Mouse (Mus musculus) liver (tissue): ENCODE data around the gene Vamp2.

Experiments used
- DNase-seq: peaks from one replicate; pipeline ENCODE4 v3.0.0-alpha.2; 2020; ENCODE audit warnings: mixed read lengths

Vamp2 gene

DNA sequence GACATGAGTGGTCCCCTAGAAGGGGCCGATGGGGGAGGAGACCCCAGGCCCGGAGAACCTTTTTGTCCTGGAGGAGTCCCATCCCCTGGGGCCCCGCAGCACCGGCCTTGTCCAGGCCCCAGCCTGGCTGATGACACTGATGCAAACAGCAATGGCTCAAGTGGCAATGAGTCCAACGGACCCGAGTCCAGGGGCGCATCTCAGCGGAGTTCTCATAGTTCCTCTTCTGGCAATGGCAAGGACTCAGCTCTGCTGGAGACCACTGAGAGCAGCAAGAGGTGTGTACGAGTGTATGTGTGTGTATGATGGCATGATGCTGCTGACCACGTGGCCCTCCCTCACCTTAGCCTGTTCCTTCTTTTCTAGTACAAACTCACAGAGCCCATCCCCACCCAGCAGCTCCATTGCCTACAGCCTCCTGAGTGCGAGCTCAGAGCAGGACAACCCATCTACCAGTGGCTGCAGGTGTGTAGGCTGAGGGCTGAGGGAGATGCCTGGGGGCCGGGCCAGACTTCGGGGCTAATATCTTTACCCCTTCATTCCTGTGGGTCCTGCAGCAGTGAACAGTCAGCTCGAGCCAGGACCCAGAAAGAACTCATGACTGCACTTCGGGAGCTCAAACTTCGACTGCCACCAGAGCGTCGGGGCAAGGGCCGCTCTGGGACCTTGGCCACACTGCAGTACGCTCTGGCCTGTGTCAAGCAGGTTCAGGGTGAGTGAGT is 12.5 kb downstream of the Vamp2 start:
- no peak for DNase-seq

GRCm38 (mm10) chr11:69101604-69102402 is 13.5 kb downstream of the Vamp2 start:
- no peak for DNase-seq

DNA sequence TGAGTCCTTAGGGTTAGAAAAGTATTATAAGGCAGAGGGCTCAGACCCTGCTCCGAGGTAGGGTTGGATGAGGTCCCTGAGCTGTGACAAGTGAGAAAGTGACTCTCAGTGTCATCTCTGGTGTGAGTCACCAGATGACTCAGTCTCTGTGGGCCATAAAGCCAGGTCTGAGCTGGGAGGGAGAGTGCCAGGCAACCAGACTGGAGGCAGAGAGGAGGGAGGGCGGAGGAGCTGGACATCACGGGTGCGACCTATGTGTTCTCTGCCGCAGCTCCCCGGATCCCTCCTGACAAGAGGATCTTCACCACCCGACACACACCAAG is 14.1 kb downstream of the Vamp2 start:
- DNase-seq, result no peak

DNA sequence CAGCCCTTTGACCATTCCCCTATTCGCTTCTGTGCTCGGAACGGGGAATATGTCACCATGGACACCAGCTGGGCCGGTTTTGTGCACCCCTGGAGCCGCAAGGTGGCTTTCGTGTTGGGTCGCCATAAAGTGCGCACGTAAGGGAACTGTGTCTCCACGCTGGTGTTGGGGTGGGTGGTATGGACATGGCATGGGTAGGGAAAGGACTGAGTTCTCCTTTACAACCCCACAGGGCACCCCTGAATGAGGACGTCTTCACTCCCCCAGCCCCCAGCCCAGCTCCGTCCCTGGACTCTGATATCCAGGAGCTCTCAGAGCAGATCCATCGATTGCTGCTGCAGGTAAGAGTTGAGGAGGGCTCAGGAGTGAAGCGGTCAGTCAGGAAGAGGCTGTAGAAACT is 14.8 kb downstream of the Vamp2 start:
- no peak for DNase-seq

GRCm38 (mm10) chr11:69103531-69104435 is 15.5 kb downstream of the Vamp2 start:
- no peak for DNase-seq

DNA sequence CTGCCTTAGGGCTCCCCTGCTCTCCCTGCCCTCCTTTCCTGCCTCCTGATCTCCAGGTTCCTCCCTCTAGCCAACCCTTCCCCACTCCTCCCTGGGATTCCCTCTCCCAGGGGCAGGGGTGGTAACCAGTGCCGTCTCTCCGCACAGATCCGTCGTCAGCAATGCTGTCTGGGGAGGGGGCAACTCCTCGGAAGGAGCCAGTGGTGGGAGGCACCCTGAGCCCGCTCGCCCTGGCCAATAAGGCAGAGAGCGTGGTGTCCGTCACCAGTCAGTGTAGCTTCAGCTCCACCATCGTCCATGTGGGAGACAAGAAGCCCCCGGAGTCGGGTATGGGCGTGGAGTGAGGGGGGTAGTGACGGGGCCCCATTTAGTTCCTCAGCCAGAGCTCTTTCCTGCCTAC is 16.2 kb downstream of the Vamp2 start:
- no peak for DNase-seq

- DNase-seq, result no peak
Measured at GRCm38 (mm10) chr11:69105227-69105626, 16.9 kb downstream of the Vamp2 start.

GRCm38 (mm10) chr11:69105796-69106195 is 17.5 kb downstream of the Vamp2 start:
- no peak for DNase-seq

DNA sequence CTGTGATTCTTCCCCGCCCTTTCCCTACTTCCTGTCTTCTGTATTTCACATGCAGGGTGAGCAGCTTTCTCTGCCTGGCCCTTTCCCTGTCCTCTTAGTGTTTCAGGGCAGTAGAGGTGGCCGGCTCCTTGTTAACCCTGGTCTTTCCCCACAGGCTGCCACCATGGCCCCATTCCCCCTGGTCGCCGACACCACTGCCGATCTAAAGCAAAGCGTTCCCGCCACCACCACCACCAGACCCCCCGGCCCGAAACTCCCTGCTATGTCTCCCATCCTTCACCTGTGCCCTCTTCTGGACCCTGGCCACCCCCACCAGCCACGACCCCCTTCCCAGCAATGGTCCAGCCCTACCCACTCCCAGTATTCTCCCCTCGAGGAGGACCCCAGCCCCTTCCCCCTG is 18.0 kb downstream of the Vamp2 start:
- DNase-seq, result no peak

GRCm38 (mm10) chr11:69106842-69107241 is 18.6 kb downstream of the Vamp2 start:
- DNase-seq, result no peak

DNA sequence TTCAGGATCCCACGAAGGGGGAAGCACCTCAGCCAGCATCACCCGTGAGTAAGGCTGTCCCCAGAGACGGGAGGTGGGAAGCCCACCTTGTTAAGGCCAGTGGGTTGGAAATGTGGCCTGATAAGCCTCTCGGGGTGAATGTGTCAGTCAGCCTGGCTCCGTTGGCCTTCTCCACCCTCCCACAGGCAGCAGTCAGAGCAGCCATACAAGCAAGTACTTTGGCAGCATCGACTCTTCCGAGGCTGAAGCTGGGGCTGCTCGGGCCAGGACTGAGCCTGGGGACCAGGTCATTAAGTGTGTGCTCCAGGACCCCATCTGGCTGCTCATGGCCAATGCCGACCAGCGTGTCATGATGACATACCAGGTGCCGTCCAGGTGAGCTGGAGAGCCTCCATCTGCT is 19.4 kb downstream of the Vamp2 start:
- no peak for DNase-seq

GRCm38 (mm10) chr11:69108223-69108622 is 19.9 kb downstream of the Vamp2 start:
- no peak for DNase-seq

- no peak for DNase-seq
Measured at GRCm38 (mm10) chr11:69109032-69109900, 21.0 kb downstream of the Vamp2 start.

- DNase-seq, result peak; percentile 94
Measured at GRCm38 (mm10) chr11:69110319-69111046, 22.2 kb downstream of the Vamp2 start.

DNA sequence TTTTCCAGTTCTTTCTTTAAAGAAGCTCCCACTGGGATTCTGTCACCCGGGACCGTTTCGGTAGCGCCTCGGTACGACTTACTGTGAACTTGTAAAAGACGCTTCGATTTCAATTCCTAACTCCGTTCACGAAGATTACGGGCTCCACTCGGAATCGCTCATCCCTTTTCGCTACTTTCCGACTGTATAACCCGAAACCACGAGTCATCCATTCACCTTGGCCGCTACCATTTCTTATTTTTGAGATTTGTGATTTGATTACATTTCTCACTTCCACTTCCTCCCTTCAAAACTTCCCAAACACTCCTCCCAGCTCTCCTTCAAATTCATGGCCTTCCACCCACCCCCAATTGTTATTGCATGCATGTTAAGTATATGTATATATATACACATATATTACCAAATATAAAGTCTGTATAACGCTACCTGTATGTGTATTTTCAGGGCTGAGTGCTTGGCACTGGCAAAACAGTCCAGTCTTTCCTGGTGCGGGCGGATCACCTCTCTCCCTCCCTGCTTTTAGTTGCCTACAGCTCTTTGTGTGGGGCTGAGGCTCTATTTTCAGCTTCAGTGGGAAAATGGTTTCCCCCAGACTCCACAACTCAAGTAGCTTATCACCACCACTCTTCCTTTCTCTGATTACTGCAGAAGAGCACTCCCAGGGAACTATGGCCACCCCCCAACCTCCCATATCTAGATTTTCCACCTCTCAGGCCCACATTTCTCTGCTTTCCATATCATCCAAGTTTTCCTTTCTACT is 22.9 kb downstream of the Vamp2 start:
- DNase-seq, result no peak

DNA sequence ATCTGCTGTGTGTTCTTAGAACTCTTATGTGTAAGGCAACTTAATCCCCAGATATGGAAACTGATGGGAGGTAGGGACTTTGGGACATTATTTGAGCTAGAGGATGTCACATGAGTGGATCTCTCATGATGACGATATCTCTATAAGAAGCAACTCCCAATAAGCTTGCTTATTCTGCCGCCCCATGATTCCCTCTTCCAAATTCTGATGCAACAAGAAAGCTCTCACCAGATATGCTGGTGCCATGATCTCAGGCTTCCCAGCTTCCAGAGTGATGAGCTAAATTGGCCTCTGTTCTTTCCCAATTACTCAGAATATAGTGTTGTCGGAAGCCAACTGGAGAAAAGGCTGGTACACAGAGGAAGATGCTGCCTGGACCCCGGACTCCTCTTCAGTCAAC is 23.6 kb downstream of the Vamp2 start:
- no peak for DNase-seq

- DNase-seq, result no peak
Measured at GRCm38 (mm10) chr11:69114018-69114417, 25.7 kb downstream of the Vamp2 start.

- DNase-seq, result no peak
Measured at GRCm38 (mm10) chr11:69114621-69115020, 26.3 kb downstream of the Vamp2 start.

- no peak for DNase-seq
Measured at GRCm38 (mm10) chr11:69116843-69117242, 28.6 kb downstream of the Vamp2 start.

DNA sequence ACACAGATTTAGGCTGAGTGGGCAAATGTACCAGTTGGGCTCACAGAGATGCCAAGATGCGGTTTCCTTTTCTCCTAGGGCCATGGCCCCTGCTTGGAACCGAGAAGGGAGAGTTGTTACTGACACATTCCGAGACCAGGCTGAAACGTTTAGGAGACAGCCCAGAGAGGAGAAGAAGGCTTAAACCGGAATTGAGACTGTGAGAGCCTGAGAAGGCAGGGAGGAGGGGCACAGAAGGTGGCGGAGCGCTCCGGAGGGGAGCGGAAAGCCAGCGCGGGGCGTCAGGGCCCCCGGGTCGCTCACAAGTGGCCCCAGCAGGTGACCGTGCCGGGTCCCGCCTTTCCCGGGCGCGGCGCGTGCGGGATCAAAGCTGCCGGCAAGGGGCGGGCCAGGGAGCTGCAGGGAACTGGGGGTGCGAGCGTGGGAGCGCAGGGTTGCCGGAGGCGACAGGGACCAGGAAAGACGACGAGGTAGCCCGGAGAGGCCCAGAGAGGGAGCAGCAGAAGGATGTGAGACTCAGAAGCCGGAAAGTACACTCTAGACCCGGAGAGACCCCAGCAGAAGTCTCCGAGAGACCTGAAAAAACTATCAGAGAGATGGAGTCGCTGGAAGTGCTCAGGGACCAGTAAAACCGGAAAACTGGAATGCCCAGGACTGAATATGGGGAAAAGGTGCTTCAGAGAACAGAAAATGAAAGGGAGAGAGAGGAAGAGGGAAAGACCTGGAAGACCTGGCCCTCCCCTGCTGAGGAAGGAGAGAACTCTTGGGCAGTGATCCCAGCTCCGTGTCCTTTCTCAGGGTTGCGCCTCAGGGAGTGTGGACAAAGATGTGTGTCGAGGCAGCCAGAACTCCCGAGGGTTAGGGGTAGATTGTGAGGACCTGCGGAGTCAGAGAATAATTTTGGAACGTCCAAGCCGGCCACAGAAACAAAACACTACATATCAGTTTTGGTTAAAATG is 29.7 kb downstream of the Vamp2 start:
- peak; percentile 80 for DNase-seq
